Mouse (Mus musculus): ENCODE measurements around the gene Atpaf1.

The Atpaf1 gene

GRCm38 (mm10) chr4:115838696-115839641 is 54.4 kb downstream of the Atpaf1 start, which contains the start of gene Mknk1:
Mknk1 (plus strand) TSS chr4:115839198.
- in situ Hi-C loops (cut with MboI; ENCODE audit: low pct_unique_long_range_greater_than_20kb in 1 of 2, low sequenced_read_pairs in 2 of 2, unreplicated experiment in 1 of 2) = no loop called here

DNA sequence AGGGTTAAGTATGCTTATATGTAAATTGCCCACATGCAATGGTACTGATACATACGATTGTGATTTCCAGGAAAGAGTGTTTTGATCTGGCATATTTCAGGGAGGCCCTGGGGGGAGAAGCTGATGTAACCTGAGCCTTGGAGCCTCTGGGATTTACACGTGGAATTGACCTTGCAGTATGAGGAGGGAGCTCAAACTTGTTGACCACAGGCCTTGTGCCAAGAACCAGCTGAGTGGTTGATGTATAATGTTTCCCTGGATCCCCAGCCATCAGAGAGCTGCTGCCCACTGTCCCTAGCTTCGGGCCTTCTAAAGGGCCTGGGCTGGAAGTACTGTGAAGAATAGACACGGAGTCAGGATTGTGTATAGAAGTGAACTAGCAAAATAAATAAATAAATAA is 55.3 kb downstream of the Atpaf1 start:
- in situ Hi-C loops (cut with MboI; ENCODE audit: low pct_unique_long_range_greater_than_20kb in 1 of 2, low sequenced_read_pairs in 2 of 2, unreplicated experiment in 1 of 2) = no loop called here

DNA sequence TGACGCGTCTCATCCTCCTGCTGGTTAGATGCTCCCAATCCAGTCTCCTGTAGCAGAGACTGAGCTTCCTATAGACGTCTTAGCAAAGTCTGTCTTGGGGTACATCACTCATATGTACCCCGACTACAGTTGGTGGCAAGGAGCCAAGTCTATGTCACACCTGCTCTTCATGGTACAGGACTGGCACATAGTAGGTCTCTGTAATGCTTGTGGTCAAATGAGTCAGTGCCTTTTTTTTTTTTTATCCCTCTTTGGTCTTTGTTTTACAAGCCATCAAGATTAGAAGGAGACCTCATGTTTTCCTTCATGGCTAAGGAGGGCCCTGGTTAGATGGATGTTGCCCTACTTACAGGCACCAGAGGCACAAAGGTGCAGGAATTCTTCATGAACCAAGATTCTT is 56.2 kb downstream of the Atpaf1 start:
- in situ Hi-C loops (cut with MboI; ENCODE audit: low pct_unique_long_range_greater_than_20kb in 1 of 2, low sequenced_read_pairs in 2 of 2, unreplicated experiment in 1 of 2) = no loop called here

- in situ Hi-C loops (cut with MboI; ENCODE audit: low pct_unique_long_range_greater_than_20kb in 1 of 2, low sequenced_read_pairs in 2 of 2, unreplicated experiment in 1 of 2) = no loop called here
Observed at GRCm38 (mm10) chr4:115846656-115847055, 62.0 kb downstream of the Atpaf1 start.

GRCm38 (mm10) chr4:115847377-115847776 is 62.8 kb downstream of the Atpaf1 start:
- in situ Hi-C loops (cut with MboI; ENCODE audit: low pct_unique_long_range_greater_than_20kb in 1 of 2, low sequenced_read_pairs in 2 of 2, unreplicated experiment in 1 of 2) = no loop called here

DNA sequence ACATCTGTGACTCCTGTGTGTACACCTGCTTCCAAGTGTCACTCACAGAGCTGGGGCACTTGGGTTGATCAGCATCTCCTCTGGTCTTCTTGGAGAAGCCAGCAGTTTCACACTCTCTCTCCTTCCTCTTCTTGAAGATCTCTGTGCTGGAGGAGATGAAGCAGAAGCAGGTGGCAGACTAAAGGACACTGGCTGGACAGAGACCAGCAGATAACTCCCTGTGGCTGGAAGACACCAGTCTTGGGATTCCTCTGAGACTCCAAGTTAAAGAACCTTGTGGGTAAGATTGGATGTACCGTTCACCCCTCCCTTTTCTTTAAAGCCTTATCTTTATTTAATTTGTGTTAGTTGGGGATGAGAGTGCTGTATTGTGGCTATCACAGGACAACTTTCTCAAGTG is 63.5 kb downstream of the Atpaf1 start:
- in situ Hi-C loops (cut with MboI; ENCODE audit: low pct_unique_long_range_greater_than_20kb in 1 of 2, low sequenced_read_pairs in 2 of 2, unreplicated experiment in 1 of 2) = no loop called here

DNA sequence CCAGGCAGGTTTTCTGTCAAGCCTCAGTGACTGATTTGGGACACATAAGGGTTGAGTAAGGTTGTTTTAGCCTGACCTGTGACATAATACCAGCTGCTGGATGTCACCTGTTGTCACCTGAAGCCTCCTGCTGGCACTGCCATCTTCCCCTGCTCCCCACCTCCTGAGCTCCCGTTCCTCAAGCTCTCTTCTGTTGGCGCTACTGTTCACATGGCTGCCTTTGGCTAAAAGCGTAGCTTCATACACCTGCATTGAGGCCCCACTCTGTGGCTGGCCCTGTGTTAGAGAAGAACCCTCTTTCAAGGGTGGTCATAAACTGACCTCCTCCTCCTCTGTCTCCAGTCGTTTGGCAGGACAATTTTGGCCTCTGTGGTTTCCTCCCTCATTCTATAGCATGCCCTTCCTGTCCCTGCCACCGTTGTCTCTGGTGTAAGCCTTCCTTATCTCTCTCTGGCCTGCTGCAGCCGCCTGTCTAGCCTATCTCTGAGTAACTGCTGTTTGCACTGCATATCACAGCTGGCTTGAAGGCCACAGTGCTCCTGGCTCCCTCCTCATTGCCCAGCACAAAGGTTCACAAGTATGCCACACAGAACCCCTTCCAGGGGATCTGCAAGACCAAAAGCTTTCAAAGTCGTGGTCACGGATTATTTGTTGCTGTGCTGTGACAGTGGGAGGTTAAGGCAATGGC is 64.5 kb downstream of the Atpaf1 start:
- in situ Hi-C loops (cut with MboI; ENCODE audit: low pct_unique_long_range_greater_than_20kb in 1 of 2, low sequenced_read_pairs in 2 of 2, unreplicated experiment in 1 of 2) = no loop called here

GRCm38 (mm10) chr4:115850111-115850510 is 65.5 kb downstream of the Atpaf1 start:
- in situ Hi-C loops (cut with MboI; ENCODE audit: low pct_unique_long_range_greater_than_20kb in 1 of 2, low sequenced_read_pairs in 2 of 2, unreplicated experiment in 1 of 2) = no loop called here

DNA sequence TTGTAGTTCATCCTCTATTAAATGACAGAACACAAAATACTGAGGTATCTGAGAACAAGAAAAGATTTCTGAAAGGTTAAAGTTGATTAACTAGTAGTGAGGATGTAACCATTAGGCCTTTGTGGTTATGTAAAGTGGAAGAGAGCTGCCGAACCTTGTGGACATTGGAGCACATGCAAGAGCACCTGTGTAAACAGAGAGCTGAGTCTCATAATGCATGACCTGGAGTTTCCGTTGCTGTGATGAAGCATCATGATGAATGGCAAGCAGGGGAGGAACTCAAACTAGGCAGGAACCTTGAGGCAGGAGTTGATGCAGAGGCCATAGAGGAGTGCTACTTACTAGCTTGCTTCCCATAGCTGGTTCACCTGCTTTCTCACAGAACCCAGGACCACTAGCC is 66.0 kb downstream of the Atpaf1 start:
- in situ Hi-C loops (cut with MboI; ENCODE audit: low pct_unique_long_range_greater_than_20kb in 1 of 2, low sequenced_read_pairs in 2 of 2, unreplicated experiment in 1 of 2) = no loop called here

GRCm38 (mm10) chr4:115851569-115851968 is 67.0 kb downstream of the Atpaf1 start:
- in situ Hi-C loops (cut with MboI; ENCODE audit: low pct_unique_long_range_greater_than_20kb in 1 of 2, low sequenced_read_pairs in 2 of 2, unreplicated experiment in 1 of 2) = no loop called here

GRCm38 (mm10) chr4:115855100-115855499 is 70.5 kb downstream of the Atpaf1 start:
- in situ Hi-C loops (cut with MboI; ENCODE audit: low pct_unique_long_range_greater_than_20kb in 1 of 2, low sequenced_read_pairs in 2 of 2, unreplicated experiment in 1 of 2) = no loop called here

GRCm38 (mm10) chr4:115855609-115856008 is 71.0 kb downstream of the Atpaf1 start:
- in situ Hi-C loops (cut with MboI; ENCODE audit: low pct_unique_long_range_greater_than_20kb in 1 of 2, low sequenced_read_pairs in 2 of 2, unreplicated experiment in 1 of 2) = no loop called here

DNA sequence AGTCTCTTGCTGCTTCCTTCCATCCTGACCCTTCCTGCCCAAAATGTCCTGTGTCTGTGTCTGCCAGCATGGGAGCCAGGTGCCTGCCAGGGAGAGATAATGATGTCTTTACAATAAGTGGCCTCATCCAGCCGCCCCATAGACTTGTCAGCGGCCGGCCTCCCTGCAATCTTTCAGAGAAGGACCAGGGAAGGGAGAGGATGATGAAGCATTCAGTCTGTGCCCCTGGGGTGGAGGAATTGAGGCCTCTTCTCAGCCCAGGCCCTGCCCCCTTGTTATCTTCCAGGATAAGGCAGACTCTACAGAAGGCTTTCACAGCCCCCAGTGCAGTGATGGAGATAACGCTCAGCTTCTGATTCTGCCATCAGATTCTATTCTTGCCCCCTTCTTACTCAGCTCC is 71.7 kb downstream of the Atpaf1 start:
- in situ Hi-C loops (cut with MboI; ENCODE audit: low pct_unique_long_range_greater_than_20kb in 1 of 2, low sequenced_read_pairs in 2 of 2, unreplicated experiment in 1 of 2) = no loop called here

DNA sequence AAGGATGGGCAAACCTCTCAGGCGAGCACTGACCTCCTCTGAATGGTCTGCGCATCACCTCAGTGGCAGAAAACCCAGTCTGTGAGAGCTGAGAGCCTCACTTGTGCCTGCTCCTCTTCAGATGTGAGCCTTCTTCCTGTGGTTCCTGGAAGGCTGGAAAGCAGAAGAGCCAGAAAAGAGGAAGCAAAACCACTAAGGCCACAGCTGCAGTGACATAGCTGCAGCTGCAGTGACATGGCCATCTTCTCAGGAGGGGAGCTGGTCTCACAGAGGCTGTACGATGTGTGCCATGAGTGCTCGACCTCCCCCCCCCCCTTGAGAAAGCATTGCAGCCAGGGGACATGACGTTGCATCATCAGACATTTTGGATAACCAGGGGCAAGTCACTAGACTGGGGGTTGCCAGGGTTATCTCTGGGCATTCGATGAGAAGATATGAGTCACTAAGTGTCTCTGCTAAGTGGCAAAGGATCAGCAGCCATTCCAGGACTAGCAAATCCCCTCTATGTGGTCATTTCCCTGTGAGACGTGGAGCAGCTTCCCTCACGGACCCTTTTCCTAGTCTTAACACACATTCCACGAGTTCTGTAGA is 72.8 kb downstream of the Atpaf1 start:
- in situ Hi-C loops (cut with MboI; ENCODE audit: low pct_unique_long_range_greater_than_20kb in 1 of 2, low sequenced_read_pairs in 2 of 2, unreplicated experiment in 1 of 2) = no loop called here

- in situ Hi-C loops (cut with MboI; ENCODE audit: low pct_unique_long_range_greater_than_20kb in 1 of 2, low sequenced_read_pairs in 2 of 2, unreplicated experiment in 1 of 2) = no loop called here
Observed at GRCm38 (mm10) chr4:115863352-115863751, 78.7 kb downstream of the Atpaf1 start.

GRCm38 (mm10) chr4:115863880-115864279 is 79.3 kb downstream of the Atpaf1 start:
- in situ Hi-C loops (cut with MboI; ENCODE audit: low pct_unique_long_range_greater_than_20kb in 1 of 2, low sequenced_read_pairs in 2 of 2, unreplicated experiment in 1 of 2) = no loop called here

All from mouse embryonic stem cell (cell line).